Mouse (Mus musculus) layer of hippocampus, postnatal 36 days (tissue): ENCODE results near the gene Gm10226. TPM values are rescaled to one million over a fixed set of nuclear protein-coding genes. Genes with fewer than 3 reads are reported as not detected.
A peak's percentile ranks its signal among the peaks of the same experiment; 100 is the strongest.
"Not testable (repeated sequence)": the region's sequence is repeated elsewhere in the genome, so short reads cannot be mapped to it uniquely, and the experiment has no call there.

Experiments
- DNase-seq, 2 experiments: peaks; one replicate each; pipeline ENCODE4 v3.0.0; 2022
- total RNA-seq, 2 experiments: library from RNA; stranded (reverse); gene quantifications; 2 replicates each; pipeline ENCODE4 v1.2.3; 2021

Gm10226 gene
- 1 to 10 TPM; 4.5 to 6.4 TPM for total RNA-seq

- DNase-seq: no peak
Observed at GRCm38 (mm10) chr17:21691560-21691959, at the start of gene Gm10226. Gene Gm10226, plus strand, starts transcription at chr17:21691860.

- no peak for DNase-seq
Observed at GRCm38 (mm10) chr17:21648791-21649190, 42.9 kb upstream of the Gm10226 start.

GRCm38 (mm10) chr17:21649936-21650335 is 41.7 kb upstream of the Gm10226 start:
- no peak for DNase-seq

GRCm38 (mm10) chr17:21650364-21650907 is 41.2 kb upstream of the Gm10226 start, which contains the start of gene Zfp983:
Gene Zfp983, plus strand, starts transcription at chr17:21650624.
- peak; percentile 67 to 71 for DNase-seq

- DNase-seq: not testable (repeated sequence)
Observed at GRCm38 (mm10) chr17:21678826-21679225, 12.8 kb upstream of the Gm10226 start.

GRCm38 (mm10) chr17:21679273-21680018 is 12.2 kb upstream of the Gm10226 start:
- DNase-seq: peak; percentile 78 to 80

- DNase-seq: not testable (repeated sequence)
Observed at GRCm38 (mm10) chr17:21680019-21680376, 11.7 kb upstream of the Gm10226 start.

GRCm38 (mm10) chr17:21693342-21693741 is 1.7 kb downstream of the Gm10226 start:
- no peak for DNase-seq

GRCm38 (mm10) chr17:21696073-21696472 is 4.4 kb downstream of the Gm10226 start:
- DNase-seq: no peak

- DNase-seq: no peak
Observed at GRCm38 (mm10) chr17:21702281-21703240, 10.9 kb downstream of the Gm10226 start.

GRCm38 (mm10) chr17:21703414-21703813 is 11.8 kb downstream of the Gm10226 start:
- DNase-seq: no peak

- peak; percentile 73 to 78 for DNase-seq
Observed at GRCm38 (mm10) chr17:21707343-21707996, 15.8 kb downstream of the Gm10226 start, which contains the start of gene Zfp760. Gene Zfp760, plus strand, starts transcription at chr17:21707741.

- no peak for DNase-seq
Observed at GRCm38 (mm10) chr17:21708401-21708800, 16.7 kb downstream of the Gm10226 start.

GRCm38 (mm10) chr17:21730495-21730894 is 38.8 kb downstream of the Gm10226 start, which contains the start of gene Zfp229:
Gene Zfp229, plus strand, starts transcription at chr17:21730795.
- DNase-seq: not testable (repeated sequence)

- DNase-seq: no peak
Observed at GRCm38 (mm10) chr17:21733049-21733448, 41.4 kb downstream of the Gm10226 start.

- DNase-seq: peak; percentile 65 to 69
Observed at GRCm38 (mm10) chr17:21733529-21734031, 41.9 kb downstream of the Gm10226 start.

Other genes starting within 250 kb of the Gm10226 start
- 1 to 10 TPM; 3.4 to 4.2 TPM for gene Zfp51, start 241.5 kb upstream of the Gm10226 start, total RNA-seq
- gene Zfp53, start 202.9 kb upstream of the Gm10226 start, total RNA-seq: 1 to 10 TPM; 4.3 to 4.7 TPM
- gene Zfp52, start 156.3 kb upstream of the Gm10226 start, total RNA-seq: 1 to 10 TPM; 7.5 to 8.9 TPM
- gene Zfp948, start 124.9 kb upstream of the Gm10226 start, total RNA-seq: 10 to 100 TPM; 11.8 to 12.7 TPM
- gene Zfp983, start 41.2 kb upstream of the Gm10226 start, total RNA-seq: 1 to 10 TPM; 8.4 to 9.2 TPM
- 10 to 100 TPM in 1 of 2 experiments, 1 to 10 TPM in 1; 8.2 to 10.0 TPM for gene Zfp760, start 15.9 kb downstream of the Gm10226 start, total RNA-seq
- 1 to 10 TPM; 3.9 to 4.6 TPM for gene Zfp229, start 38.9 kb downstream of the Gm10226 start, total RNA-seq
- under 1 TPM; 0.45 to 0.46 TPM for gene Zfp820, start 153.9 kb downstream of the Gm10226 start, total RNA-seq
- 1 to 10 TPM; 5.3 to 6.1 TPM for gene Zfp995, start 218.1 kb downstream of the Gm10226 start, total RNA-seq